Mouse (Mus musculus) olfactory bulb, adult 2 months (tissue): ENCODE data around the gene Gpatch1. TPM values are rescaled to one million over a fixed set of nuclear protein-coding genes. Genes with fewer than 3 reads are reported as not detected.

Experiments
- H3K27ac ChIP-seq: fragments of 200-500 bp; 2 replicates; pipeline ENCODE4 v1.5.1; 2012; ENCODE audit warnings: low read depth, low read length; ENCODE audit not compliant: insufficient read depth
- H3K4me1 ChIP-seq: fragments of 200-500 bp; 2 replicates; pipeline ENCODE4 v1.6.1; 2012; ENCODE audit warnings: low read length; ENCODE audit not compliant: control insufficient read depth, insufficient read depth
- H3K4me3 ChIP-seq: fragments of 200-500 bp; 2 replicates; pipeline ENCODE4 v1.5.1; 2012; ENCODE audit warnings: mild to moderate bottlenecking, low read depth, low read length, moderate library complexity; ENCODE audit not compliant: insufficient read depth
- CTCF ChIP-seq: fragments of 200-500 bp; IDR thresholded peaks from 2 replicates; pipeline ENCODE4 v1.5.1; 2012; ENCODE audit warnings: low read depth, mild to moderate bottlenecking, low read length, moderate library complexity; ENCODE audit not compliant: insufficient read depth
- POLR2A ChIP-seq: fragments of 200-500 bp; IDR thresholded peaks from 2 replicates; pipeline ENCODE4 v1.6.1; 2012; ENCODE audit warnings: mild to moderate bottlenecking, low read depth, low read length, moderate library complexity; ENCODE audit not compliant: insufficient read depth
- WGBS: fragments of 180-500 bp; shearing (Covaris S2); methylation state at CpG from one replicate; pipeline ENCODE4 v1.1.7; 2018; 5-methylcytosine and 5-hydroxymethylcytosine counted together
- polyA plus RNA-seq: library from polyadenylated mRNA; stranded (reverse); fragments of >200 nt; gene quantifications from 2 replicates; pipeline ENCODE4 v1.2.4, GENCODE M21; 2012; ENCODE audit warnings: low replicate concordance; ENCODE audit not compliant: missing spikeins, insufficient read depth, insufficient read length

Gene Gpatch1
- polyA plus RNA-seq, 1 experiment = not detected

DNA sequence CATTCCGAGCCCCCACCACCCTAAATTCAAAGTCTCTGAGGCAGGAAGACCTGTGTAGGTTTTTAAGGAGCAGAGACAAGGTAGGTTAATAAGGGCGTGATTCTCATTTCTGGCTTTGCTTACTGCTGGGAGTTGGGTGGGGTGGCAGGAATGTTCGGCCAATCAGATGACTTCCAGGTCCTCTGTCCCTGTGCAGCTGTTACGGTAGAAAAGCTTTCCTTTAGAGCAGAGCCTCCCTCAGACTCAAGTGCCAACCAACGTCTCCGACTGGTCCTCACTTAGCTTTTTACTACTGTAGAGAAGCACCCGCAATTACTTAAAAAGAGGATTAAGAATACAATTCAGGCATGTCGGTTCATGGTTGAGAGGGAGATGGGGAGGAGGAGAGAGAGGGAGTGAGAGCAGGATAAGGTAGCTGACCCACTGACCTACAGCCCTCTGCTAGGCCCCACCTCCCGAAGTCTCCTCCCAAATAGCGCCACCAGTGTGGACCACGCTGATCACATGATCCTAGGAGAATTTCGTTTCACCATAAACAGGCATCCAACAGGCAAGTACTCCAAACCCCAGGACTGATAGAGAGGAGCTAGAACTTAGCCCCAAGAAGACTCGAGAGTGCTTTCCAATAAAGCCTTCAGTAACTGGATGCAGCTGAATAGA lies 85.3 kb downstream of the Gpatch1 start:
- 47% methylated on average over 13 of the region's 13 CpGs for WGBS
- TF ChIP-seq POLR2A (no peak), CTCF (no peak)
- no peak overlapping the region for H3K27ac ChIP-seq
- no peak overlapping the region for H3K4me3 ChIP-seq
- peaks cover 2% of the 10 kb centered on the region for H3K4me1 ChIP-seq

DNA sequence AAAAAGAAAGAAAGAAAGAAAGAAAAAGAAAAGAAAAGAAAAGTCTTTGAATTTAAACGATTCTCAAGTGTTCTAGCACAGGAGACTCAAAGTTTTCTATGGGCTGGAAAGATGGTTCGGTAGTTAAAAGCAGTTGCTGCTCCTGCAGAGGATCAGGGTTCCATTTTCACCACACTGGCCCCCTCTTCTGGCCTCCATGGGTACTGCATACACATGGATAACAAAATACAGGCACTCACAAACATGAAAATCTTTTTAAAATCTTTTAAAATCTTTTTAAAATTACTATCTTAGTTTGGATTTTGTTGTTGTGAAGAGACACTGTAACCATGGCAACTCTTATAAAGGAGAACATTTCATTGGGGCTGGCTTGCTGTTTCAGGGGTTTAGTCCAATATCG lies 87.9 kb downstream of the Gpatch1 start:
- TF ChIP-seq POLR2A (no peak), CTCF (no peak)
- H3K27ac ChIP-seq = no peak overlapping the region
- WGBS = 60% methylated on average over 3 of the region's 3 CpGs
- no peak overlapping the region for H3K4me3 ChIP-seq
- no peaks in the 10 kb centered on the region; the same call in 1 of the 2 replicates for H3K4me1 ChIP-seq

Other genes with a start within 250 kb of the Gpatch1 start
- not detected in 2 replicates for gene Cebpa, start 199.1 kb downstream of the Gpatch1 start, polyA plus RNA-seq
- not detected in 2 replicates for gene Slc7a10, start 132.1 kb downstream of the Gpatch1 start, polyA plus RNA-seq
- not detected in 2 replicates for gene Lrp3, start 102.9 kb downstream of the Gpatch1 start, polyA plus RNA-seq
- not detected in 2 replicates for gene Rhpn2, start 15.7 kb upstream of the Gpatch1 start, polyA plus RNA-seq
- not detected in 2 replicates for gene Faap24, start 78.4 kb upstream of the Gpatch1 start, polyA plus RNA-seq
- not detected in 2 replicates for gene Cep89, start 78.6 kb upstream of the Gpatch1 start, polyA plus RNA-seq
- not detected in 2 replicates for gene Slc7a9, start 130.4 kb upstream of the Gpatch1 start, polyA plus RNA-seq
- gene Tdrd12, start 219.3 kb upstream of the Gpatch1 start, polyA plus RNA-seq = not detected in 2 replicates
- not detected in 2 replicates for gene Nudt19, start 237.9 kb upstream of the Gpatch1 start, polyA plus RNA-seq